Mouse (Mus musculus) heart, adult 9 months (tissue): ENCODE measurements around the gene Tepp.

Experiments used
- DNase-seq, 2 experiments: peaks; one replicate each; pipeline ENCODE4 v3.0.0; 2022; ENCODE audit warnings: low spot score in 2 of 2

The Tepp gene

DNA sequence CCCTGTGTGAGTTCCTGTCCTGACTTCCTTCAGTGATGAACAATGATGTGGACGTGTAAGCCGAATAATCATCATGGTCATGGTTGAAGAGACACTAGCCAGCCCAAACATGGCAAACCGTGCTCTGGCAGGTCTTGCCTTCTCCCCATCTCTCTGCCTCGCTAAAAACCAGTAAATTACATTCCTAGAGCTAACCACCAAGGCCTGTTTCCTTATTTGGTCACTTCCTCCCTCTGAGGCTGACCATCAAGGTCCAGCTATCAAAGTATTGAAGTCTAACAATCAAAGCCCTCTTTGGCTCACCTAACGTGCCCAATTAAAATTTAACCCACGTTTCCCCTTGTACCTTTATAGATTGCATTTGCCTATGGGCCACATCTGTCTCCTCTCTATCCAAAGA, 51.9 kb downstream of the Tepp start:
- DNase-seq: no peak

- DNase-seq: no peak
Observed at GRCm38 (mm10) chr8:95363849-95364248, 53.5 kb downstream of the Tepp start.

DNA sequence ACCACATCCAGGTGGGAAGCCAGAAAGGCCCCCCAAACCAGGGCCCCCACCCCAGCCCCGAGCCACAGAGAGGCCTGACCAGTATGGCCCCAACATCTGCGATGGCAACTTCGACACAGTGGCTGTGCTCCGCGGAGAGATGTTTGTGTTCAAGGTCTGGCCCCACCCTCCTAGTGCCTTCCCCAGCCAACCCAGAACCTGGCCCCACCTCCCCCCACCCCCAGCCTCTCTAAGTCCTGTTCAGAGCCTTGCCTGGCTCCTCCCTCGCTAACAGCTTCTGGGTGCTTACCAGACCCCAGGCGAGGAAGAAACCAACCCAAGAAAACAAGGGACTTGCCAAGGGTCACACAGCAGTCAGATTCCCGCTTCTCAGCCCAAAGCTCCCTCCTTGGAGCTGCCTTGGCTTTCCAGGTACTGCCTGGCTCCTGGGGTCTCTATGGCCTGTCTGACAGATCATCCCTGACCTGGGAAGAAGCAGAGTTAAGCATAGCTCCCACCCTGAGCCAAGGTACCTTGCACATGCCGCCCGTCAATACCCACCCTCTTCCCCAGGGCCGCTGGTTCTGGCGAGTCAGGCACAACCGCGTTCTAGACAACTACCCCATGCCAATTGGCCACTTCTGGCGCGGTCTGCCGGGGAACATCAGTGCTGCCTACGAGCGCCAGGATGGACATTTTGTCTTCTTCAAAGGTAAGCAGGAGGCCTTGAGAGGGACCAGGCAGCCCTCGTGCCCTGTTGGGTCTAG, 59.4 kb downstream of the Tepp start:
- no peak for DNase-seq

GRCm38 (mm10) chr8:95373389-95374002, 63.1 kb downstream of the Tepp start:
- DNase-seq: peak; percentile 50 to 68

DNA sequence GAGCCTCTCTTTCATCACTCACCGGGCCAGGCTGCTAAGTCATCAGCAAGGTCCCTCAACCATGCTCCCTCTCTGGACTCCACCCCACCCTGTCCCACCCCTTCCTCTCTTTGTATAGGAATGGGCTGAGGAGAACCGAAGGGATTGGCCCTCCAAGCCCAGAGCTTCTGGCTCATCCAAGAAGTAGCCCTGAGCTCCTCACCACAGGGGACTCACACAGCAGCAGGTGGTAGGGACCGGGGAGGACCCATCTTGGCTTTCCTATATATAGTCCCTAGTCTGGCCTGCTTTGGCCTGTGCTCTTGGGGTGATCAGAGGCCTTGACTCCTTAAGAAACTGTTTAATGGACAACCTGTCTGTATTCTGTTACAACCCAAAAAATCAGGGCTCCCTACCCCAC, 64.1 kb downstream of the Tepp start:
- no peak for DNase-seq

GRCm38 (mm10) chr8:95375374-95375930, 65.1 kb downstream of the Tepp start:
- no peak for DNase-seq
